8 mouse cellular contexts compared by ENCODE assay signal in genomic region chr19:24281288-24281980, GRCm38 (mm10). TPM values are rescaled to one million over a fixed set of nuclear protein-coding genes. Genes with fewer than 3 reads are reported as not detected.
A peak's percentile ranks its signal among the peaks of the same experiment; 100 is the strongest.
DNase-seq lines count a peak whose midpoint lies in the region; ATAC-seq and TF ChIP-seq lines count a peak whose summit lies in the region.

No protein-coding gene starts in this region.

- peak overlapping the region; percentile 85 for H3K4me2 ChIP-seq in hindbrain, embryonic 13.5 days

- peaks cover 59% of the 10 kb centered on the region for H3K4me1 ChIP-seq in erythroblast, embryonic 14.5 days (ENCODE audit: control insufficient read depth)
- H3K4me1 ChIP-seq in MEL (ENCODE audit: control insufficient read depth in 1 of 2, insufficient read depth in 2 of 2, low read length in 2 of 2), result peaks cover 0 to 12% of the 10 kb centered on the region in 2 experiments; a peak in 2 of 4 replicates
- peaks cover 13% of the 10 kb centered on the region for H3K4me1 ChIP-seq in hindbrain, embryonic 13.5 days (replicated peaks)
- peaks cover 45% of the 10 kb centered on the region for H3K4me1 ChIP-seq in megakaryocyte, embryonic 14.5 days

- H3K27ac ChIP-seq in MEL (ENCODE audit: control insufficient read depth, low read depth, low read length), result peak overlapping the region; percentile 30; the same call in 1 of the 2 replicates
- H3K27ac ChIP-seq in hindbrain, embryonic 13.5 days, result no peak overlapping the region

- no peak for ATAC-seq in erythroblast, adult 5-6 weeks (replicated peaks; ENCODE audit: low FRiP score, poor library complexity, severe bottlenecking)
- no peak for ATAC-seq in hindbrain, embryonic 13.5 days (ENCODE audit: low FRiP score)

- H3K36me3 ChIP-seq in erythroblast, embryonic 14.5 days (ENCODE audit: control insufficient read depth), result peaks cover 23% of the 10 kb centered on the region
- no peaks in the 10 kb centered on the region; a peak in 1 of 4 replicates for H3K36me3 ChIP-seq in MEL (ENCODE audit: control insufficient read depth in 1 of 2, insufficient read depth in 2 of 2, low read length in 2 of 2)
- no peaks in the 10 kb centered on the region for H3K36me3 ChIP-seq in hindbrain, embryonic 13.5 days
- H3K36me3 ChIP-seq in megakaryocyte, embryonic 14.5 days (replicated peaks; ENCODE audit: low read length), result peaks cover 14% of the 10 kb centered on the region

- no peak for TF ChIP-seq EP300 in MEL (IDR thresholded peaks at IDR 0.05; ENCODE audit: low read depth in 1 of 2, low read length in 2 of 2)

- no peak for TF ChIP-seq RAD21 in MEL (IDR thresholded peaks at IDR 0.05; ENCODE audit: low read depth, low read length)

- 66% methylated on average over 7 of the region's 7 CpGs for WGBS in hindbrain, embryonic 13.5 days

- DNase-seq in MEL (ENCODE audit: low read depth, low spot score), result peak; percentile 71
- no peak for DNase-seq in thymus, postnatal 14 days
- DNase-seq in right cerebral cortex, adult 18-20 months, result no peak
- DNase-seq in adrenal gland, postnatal 14 days, result no peak

- no peak for TF ChIP-seq POLR2A in MEL (IDR thresholded peaks at IDR 0.05; ENCODE audit: control insufficient read depth in 1 of 2, insufficient read depth in 1 of 2, low read depth in 1 of 2, low read length in 2 of 2, poor library complexity in 1 of 2)

- TF ChIP-seq CTCF in MEL (IDR thresholded peaks at IDR 0.05 in 2 of 3, conservative IDR thresholded peaks at IDR 0.05 in 1 of 3; ENCODE audit: control insufficient read depth in 1 of 3, insufficient read depth in 1 of 3, low read depth in 2 of 3, low read length in 3 of 3, poor library complexity in 1 of 3, severe bottlenecking in 1 of 3), result no peak

- peak overlapping the region; percentile 48 for H3K9ac ChIP-seq in MEL (ENCODE audit: control insufficient read depth, low read depth, low read length, poor library complexity, severe bottlenecking)
- H3K9ac ChIP-seq in hindbrain, embryonic 13.5 days, result no peak overlapping the region

- H3K9me3 ChIP-seq in erythroblast, embryonic 14.5 days (ENCODE audit: control insufficient read depth, low read length), result peaks cover 6% of the 10 kb centered on the region
- H3K9me3 ChIP-seq in MEL (replicated peaks; ENCODE audit: insufficient read depth, low read length), result no peaks in the 10 kb centered on the region
- H3K9me3 ChIP-seq in hindbrain, embryonic 13.5 days, result no peaks in the 10 kb centered on the region
- H3K9me3 ChIP-seq in megakaryocyte, embryonic 14.5 days, result peaks cover 5% of the 10 kb centered on the region

- H3K79me2 ChIP-seq in MEL (ENCODE audit: control insufficient read depth, insufficient read depth, low read length, poor library complexity), result peaks cover 12% of the 10 kb centered on the region

- H3K27me3 ChIP-seq in erythroblast, embryonic 14.5 days (ENCODE audit: control insufficient read depth), result no peaks in the 10 kb centered on the region
- H3K27me3 ChIP-seq in MEL (ENCODE audit: control insufficient read depth in 1 of 2, insufficient read depth in 2 of 2, low read length in 2 of 2), result no peaks in the 10 kb centered on the region
- H3K27me3 ChIP-seq in hindbrain, embryonic 13.5 days, result no peaks in the 10 kb centered on the region
- H3K27me3 ChIP-seq in megakaryocyte, embryonic 14.5 days (replicated peaks), result no peaks in the 10 kb centered on the region

- peak overlapping the region; percentile 83 for H3K4me3 ChIP-seq in erythroblast, embryonic 14.5 days (replicated peaks)
- peak overlapping the region; percentile 66 to 84 for H3K4me3 ChIP-seq in MEL (ENCODE audit: control insufficient read depth in 1 of 2, insufficient read depth in 1 of 2, low read depth in 2 of 2, low read length in 2 of 2)
- peak overlapping the region; percentile 64 for H3K4me3 ChIP-seq in hindbrain, embryonic 13.5 days
- H3K4me3 ChIP-seq in megakaryocyte, embryonic 14.5 days (replicated peaks), result peak overlapping the region; percentile 95

TF ChIP-seq in MEL, 35 proteins besides CTCF, POLR2A, EP300 and RAD21:
- no peak for TF ChIP-seq SMC3 (IDR thresholded peaks at IDR 0.05; ENCODE audit: low read depth, low read length)
- TF ChIP-seq USF1 (IDR thresholded peaks at IDR 0.05; ENCODE audit: low read depth, low read length), result 0 out of 2 replicates have a peak, but pooled peaks have one; percentile 30
- TF ChIP-seq JUND (IDR thresholded peaks at IDR 0.05; ENCODE audit: low read depth, low read length), result no peak
- TF ChIP-seq POLR2AphosphoS2 (IDR thresholded peaks at IDR 0.05; ENCODE audit: low read length), result no peak
- no peak for TF ChIP-seq TAL1 (IDR thresholded peaks at IDR 0.05; ENCODE audit: low read length)
- 0 out of 2 replicates have a peak, but pooled peaks have one; percentile 28 for TF ChIP-seq MXI1 (IDR thresholded peaks at IDR 0.05; ENCODE audit: low read depth, low read length)
- TF ChIP-seq MAZ (IDR thresholded peaks at IDR 0.05; ENCODE audit: low read depth, low read length), result no peak
- no peak; the same call in 1 of the 2 replicates for TF ChIP-seq ELF1 (IDR thresholded peaks at IDR 0.05; ENCODE audit: low read depth, low read length)
- no peak; the same call in 1 of the 2 replicates for TF ChIP-seq TBP (IDR thresholded peaks at IDR 0.05; ENCODE audit: low read depth, low read length)
- TF ChIP-seq MYC (IDR thresholded peaks at IDR 0.05; ENCODE audit: low read depth, low read length), result no peak
- peak; percentile 92 for TF ChIP-seq ZNF384 (IDR thresholded peaks at IDR 0.05; ENCODE audit: low read depth, low read length)
- TF ChIP-seq UBTF (IDR thresholded peaks at IDR 0.05; ENCODE audit: borderline replicate concordance, insufficient read depth, low read depth, low read length), result no peak
- TF ChIP-seq ZC3H11A (IDR thresholded peaks at IDR 0.05; ENCODE audit: low read depth, low read length), result no peak
- TF ChIP-seq CHD1 (IDR thresholded peaks at IDR 0.05; ENCODE audit: low read depth, low read length), result no peak
- no peak for TF ChIP-seq SIN3A (IDR thresholded peaks at IDR 0.05; ENCODE audit: low read length)

RNA-seq across cellular contexts. Expression of gene Fxn, which starts 1.0 kb away (rescaled TPM):
- polyA plus RNA-seq in erythroblast, embryonic 14.5 days (2012), result 17.1 and 17.5 TPM in 2 replicates
- 10.7 and 19.2 TPM in 2 replicates for total RNA-seq in erythroblast, adult 5-6 weeks (2015; ENCODE audit: low replicate concordance)
- 3.0 and 5.7 TPM in 2 replicates for total RNA-seq in erythroblast, adult 5-6 weeks (2017; ENCODE audit: low replicate concordance)
- 46.2 and 53.7 TPM in 2 replicates for total RNA-seq in MEL (2012; rRNA removed)
- 10 to 100 TPM in 1 of 2 experiments, not detected in 1; 83.7 TPM for polyA plus RNA-seq in MEL (2012; ENCODE audit: insufficient read depth in 1 of 2, insufficient read length in 2 of 2, low read depth in 1 of 2, low replicate concordance in 2 of 2, missing spikeins in 1 of 2)
- polyA plus RNA-seq in hindbrain, embryonic 13.5 days (2015; fragmentation: Nextera tagmentation; extraction: Ambion mirVana), result 39.2 and 41.9 TPM in 2 replicates
- 35.9 and 43.3 TPM in 2 replicates for polyA plus RNA-seq in megakaryocyte, embryonic 14.5 days (2012; ENCODE audit: insufficient read depth, low replicate concordance)
- 22.2 and 22.5 TPM in 2 replicates for total RNA-seq in adrenal gland, postnatal 14 days (2021)

RNA-seq across cellular contexts. Expression of gene Tjp2, which starts 56.6 kb away (rescaled TPM):
- 0.07 and 0.12 TPM in 2 replicates for polyA plus RNA-seq in erythroblast, embryonic 14.5 days (2012)
- not detected in 2 replicates for total RNA-seq in erythroblast, adult 5-6 weeks (2015; ENCODE audit: low replicate concordance)
- 0.17 and 0.98 TPM in 2 replicates for total RNA-seq in erythroblast, adult 5-6 weeks (2017; ENCODE audit: low replicate concordance)
- total RNA-seq in MEL (2012; rRNA removed), result 3.0 and 3.6 TPM in 2 replicates
- 1 to 10 TPM in 1 of 2 experiments, not detected in 1; 8.3 TPM for polyA plus RNA-seq in MEL (2012; ENCODE audit: insufficient read depth in 1 of 2, insufficient read length in 2 of 2, low read depth in 1 of 2, low replicate concordance in 2 of 2, missing spikeins in 1 of 2)
- polyA plus RNA-seq in hindbrain, embryonic 13.5 days (2015; fragmentation: Nextera tagmentation; extraction: Ambion mirVana), result 12.1 and 12.4 TPM in 2 replicates
- polyA plus RNA-seq in megakaryocyte, embryonic 14.5 days (2012; ENCODE audit: insufficient read depth, low replicate concordance), result 1.2 and 8.9 TPM in 2 replicates
- 11.2 and 11.8 TPM in 2 replicates for total RNA-seq in adrenal gland, postnatal 14 days (2021)
